Mouse (Mus musculus): ENCODE measurements around the gene Omt2a.
"Not testable (repeated sequence)": the region's sequence is repeated elsewhere in the genome, so short reads cannot be mapped to it uniquely, and the experiment has no call there.

Omt2a gene

DNA sequence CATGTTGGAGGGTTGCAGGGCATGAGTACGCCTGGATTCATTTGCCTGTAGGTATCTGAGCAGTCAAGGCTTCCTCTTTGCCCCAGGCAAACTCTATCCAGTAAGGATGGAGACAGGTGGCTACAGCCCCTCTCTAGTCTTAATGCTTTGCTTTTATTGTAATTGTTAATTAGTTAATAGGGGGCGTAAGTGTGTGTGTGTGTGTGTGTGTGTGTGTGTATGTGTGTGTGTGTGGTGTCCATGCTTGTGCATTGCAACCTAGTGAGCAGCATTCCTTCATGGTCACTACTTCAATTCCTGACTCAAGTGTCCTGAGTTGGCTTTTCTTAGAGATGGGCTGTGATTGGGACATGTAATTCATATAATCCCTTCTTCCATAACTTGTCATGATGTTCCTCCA, at the start of gene Omt2a:
Gene Omt2a, minus strand, starts transcription at position 101 of the 400 bp plus-strand sequence.
- no peak for DNase-seq (ENCODE audit: extremely low read depth, low read depth, low spot score)

DNA sequence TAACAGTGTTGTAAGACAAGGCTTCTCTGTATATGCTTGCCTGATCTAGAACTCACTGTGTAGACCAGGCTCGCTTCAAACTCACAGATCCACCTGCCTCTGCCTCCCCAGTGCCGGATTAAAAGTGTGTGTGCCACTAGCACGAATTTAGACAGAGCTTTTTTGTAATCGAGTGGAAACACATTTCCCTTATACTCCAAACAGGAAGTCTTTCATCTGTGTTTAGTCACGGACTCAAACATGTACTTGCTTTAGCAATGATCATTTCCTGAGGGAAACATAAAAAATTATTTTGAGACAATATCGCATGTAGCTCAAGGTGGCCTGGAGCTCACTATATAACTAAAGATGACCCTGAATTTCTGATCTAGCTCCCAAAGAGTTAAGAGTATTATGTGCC, 48.8 kb upstream of the Omt2a start:
- DNase-seq (ENCODE audit: extremely low read depth, low read depth, low spot score): no peak

DNA sequence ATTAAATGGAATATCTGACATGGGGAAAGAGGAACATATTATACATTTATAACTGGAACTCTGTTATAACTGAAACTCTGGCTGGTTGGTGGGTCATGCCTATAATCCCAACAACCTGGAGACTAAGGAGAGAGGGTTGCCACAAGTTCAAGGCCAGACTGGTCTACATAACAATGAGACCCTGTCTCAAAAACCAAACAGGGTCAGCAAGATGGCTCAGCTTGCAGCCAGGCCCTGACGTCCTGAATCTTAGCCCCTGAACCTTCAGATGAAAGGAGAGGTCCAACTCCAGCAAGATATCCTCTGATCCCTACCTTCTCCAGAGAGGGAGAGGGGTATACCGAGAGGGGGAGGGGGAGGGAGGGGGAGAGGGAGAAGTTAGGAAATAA, 45.9 kb upstream of the Omt2a start:
- no peak for DNase-seq (ENCODE audit: extremely low read depth, low read depth, low spot score)

DNA sequence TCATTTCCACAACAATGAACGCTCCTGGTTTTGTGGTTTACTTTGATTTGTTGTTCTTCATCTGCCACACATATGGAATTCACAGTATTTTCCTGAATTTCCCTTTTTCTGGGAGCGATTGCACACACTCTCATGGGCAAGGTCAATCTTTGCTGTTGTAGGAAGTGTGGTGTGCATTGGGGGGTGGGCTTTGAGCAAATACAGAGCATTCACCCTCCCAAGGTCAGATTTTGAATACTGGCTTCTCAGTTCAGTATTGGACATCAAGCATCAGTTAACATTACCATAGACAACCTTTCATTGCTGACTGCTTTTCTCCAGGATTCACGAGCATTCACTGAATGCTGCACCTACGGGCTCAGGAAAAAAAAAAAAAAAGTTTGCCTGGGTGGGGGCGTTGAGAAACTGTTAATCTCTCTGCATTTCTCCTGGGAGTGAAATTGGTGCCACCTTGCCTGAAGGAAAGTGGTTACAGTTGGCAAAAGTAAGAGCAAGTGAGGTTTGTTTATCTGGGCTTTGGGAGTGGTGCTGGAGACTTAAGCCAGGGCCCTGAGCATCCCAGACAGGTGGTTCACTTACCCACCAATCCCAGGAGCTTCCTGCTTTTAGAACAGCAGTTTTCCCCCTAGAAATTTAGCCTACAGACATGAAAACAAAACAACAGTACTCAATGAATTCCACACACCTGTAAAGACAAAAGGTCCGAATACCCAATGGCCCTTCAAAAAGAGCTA, 45.3 kb upstream of the Omt2a start:
- no peak for DNase-seq (ENCODE audit: extremely low read depth, low read depth, low spot score)

DNA sequence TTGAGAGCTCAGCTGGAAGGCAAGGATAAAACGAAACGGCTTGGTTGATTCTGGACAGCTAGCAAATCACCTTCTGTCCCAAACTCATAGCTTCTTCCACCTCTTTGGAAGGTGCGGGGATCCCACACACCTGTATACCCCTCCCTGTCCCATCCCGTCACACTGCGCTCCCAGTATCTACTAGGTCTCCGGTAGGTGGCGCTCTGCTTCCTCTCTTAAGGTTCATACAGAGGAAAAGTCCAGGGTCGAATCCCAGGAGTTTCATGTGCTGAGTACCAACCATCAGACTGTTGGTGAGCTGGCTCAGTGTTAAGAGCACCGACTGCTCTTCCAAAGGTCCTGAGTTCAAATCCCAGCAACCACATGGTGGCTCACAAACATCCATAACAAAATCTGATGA, 43.5 kb upstream of the Omt2a start:
- DNase-seq (ENCODE audit: extremely low read depth, low read depth, low spot score): no peak

DNA sequence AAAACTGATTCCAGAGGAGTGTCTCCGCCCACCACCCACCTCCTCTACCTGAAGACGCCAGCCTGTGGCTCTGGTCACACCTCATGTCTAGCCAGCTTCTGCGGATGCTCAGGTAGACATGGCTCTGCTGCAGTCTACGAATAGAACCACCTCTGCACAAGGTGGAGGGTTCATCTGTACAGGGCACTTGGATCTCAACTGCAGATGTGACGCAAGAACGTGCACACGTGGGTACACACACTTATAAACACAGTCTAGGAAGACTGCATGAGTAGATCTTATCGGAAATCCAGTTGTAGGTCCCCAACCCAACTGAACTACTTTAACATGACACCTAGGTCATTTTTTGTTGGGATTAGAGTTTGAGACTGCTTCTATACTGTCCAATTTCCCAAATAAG, 41.0 kb upstream of the Omt2a start, which contains the start of gene Gsta2:
Gene Gsta2, minus strand, starts transcription at position 178 of the 400 bp plus-strand sequence.
- no peak for DNase-seq (ENCODE audit: extremely low read depth, low read depth, low spot score)

DNA sequence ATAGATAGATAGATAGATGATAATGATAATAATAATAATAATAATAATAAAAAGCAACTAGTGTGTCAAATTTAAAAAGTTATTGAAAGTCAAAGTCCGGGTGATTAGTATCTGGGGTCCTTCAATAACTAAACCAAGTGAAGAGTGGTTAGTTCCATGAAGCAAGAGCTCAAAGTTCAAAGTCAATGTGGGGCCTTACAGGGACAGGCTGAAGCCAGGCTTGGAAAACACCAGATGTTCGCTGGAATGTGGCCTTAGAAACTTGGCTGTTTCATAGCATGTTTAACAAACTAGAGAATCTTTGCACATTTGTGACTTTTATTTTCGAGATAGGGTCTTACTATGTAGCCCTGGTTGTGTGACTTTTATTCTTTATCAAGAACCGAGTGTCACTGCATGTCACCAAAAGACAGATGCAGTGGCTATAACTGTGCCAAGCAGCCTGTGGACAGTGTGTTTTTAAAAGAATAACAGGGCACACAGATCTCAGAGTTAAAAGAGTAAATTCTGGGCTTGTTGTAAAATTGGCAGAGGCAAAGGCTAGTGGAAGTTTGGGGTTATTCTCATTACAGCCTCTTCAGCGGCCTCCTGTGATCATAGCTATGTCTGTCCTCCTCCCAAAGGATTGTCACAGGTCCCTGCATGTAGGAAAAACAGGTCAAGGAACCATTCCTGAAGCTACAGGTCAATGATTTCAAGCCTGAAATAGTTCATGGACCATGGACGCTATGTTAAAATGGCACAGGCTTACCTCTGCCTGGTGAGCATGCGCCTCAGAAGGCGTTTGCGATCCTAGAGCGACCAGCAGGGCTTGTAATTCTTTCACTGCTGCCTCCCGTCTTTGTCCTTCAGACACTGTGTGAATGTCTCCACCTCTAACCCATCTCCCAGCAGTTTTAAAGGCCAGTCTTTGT, 40.3 kb upstream of the Omt2a start:
- DNase-seq (ENCODE audit: extremely low read depth, low read depth, low spot score): no peak

DNA sequence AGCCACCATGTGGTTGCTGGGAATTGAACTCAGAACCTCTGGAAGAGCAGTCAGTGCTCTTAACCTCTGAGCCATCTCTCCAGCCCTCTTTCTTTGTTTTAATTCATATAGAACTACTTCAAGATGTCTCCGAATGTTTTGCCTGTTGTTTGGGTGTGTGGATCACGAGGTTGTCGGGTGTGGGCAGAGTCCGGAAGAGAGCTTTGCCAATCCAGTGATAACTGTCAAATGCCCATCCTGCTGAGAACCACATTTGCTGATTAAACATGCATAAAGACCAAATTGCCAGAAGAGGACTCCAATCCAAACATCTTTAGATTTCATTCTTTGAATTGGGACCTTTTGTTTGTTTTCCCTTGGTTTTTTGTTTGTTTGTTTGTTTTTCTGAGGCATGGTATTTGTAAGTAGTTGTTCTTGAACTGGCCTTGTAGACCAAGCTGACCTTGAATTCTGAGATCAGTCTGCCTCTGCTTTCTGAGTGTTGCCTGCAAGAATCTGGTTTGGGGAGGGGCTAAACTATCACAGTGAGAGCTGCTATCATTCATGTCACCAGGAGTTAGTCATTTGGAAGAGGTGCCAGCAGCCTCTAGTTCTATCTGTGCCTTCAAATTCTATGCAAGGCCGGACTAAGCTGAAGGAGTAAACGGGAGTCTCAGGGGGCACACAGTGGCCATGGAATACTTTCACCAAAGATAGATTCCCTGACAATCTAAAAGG, 37.1 kb upstream of the Omt2a start:
- no peak for DNase-seq (ENCODE audit: extremely low read depth, low read depth, low spot score)

DNA sequence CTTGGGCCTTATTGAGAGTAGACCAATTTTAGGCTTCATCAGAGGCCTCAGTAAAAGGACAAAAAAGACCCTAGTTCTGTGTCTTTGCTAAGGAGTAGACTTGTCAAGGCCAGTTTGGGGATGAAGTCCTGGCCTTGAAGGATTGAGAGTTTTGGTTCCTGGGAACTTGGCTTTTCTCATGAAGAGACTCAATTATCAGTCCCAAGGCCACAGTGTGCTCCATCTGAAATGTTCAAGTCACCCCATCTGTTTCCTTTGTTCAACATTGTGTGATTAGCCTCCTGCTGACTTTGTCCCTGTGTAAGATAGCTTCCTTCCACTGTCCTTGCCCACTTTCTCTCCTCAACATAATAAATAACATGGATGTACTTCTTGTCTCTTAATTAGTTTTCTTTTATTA, 35.4 kb upstream of the Omt2a start:
- DNase-seq (ENCODE audit: extremely low read depth, low read depth, low spot score): not testable (repeated sequence)

DNA sequence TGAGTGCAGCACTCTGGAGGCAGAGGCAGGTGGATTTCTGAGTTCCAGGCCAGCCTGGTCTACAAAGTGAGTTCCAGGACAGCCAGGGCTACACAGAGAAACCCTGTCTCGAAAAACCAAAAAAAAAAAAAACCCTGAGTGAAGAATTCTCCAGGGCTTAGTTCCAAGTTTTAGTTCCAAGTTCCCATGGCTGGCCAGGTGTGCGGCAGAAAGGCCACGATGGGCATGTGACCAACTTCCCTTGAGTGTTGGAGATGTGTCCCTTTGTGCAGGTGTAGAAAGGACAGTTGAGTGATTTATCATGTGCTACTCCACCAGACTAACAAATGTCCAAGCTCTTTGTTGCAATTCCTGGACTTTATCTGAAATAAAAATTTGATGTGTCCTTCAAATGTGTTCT, 34.5 kb upstream of the Omt2a start:
- not testable (repeated sequence) for DNase-seq (ENCODE audit: extremely low read depth, low read depth, low spot score)

DNA sequence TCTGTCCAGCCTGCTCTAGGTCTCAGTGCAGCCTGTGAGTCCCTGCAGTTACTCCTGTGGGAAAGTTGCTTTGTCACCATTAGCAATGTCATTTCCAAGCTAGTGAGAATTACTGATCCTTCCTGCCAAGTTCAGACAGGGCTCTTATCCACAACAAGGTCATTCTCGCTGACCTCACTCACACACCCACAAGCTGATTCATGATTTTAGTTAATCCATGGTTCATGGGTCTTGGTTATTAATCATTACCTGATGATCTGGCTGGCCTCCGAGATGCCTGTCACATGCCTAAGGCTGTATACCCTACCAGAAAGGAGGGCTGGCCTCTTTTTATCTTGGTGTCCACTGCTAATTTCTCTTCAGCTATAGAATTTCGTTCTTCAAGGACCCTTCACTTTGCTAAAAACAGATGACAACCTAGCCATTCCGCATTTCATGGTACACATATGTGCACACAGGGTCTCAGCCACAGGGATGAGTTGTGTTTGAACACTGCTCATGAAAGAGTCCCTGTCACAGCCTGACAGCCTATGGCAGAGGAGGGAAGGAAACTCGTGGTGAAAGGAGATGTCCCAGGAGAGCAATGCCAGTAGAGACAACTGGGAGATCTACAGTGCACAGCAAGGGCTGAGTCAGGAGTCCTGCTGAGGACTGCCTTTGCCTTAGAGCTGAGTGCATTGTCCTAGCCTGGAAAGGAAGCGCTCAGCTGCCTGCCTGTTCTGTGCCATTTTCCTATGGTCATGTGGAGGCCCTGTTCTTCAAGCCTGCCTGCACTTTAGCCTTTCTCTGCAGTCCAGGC, 33.8 kb upstream of the Omt2a start:
- not testable (repeated sequence) for DNase-seq (ENCODE audit: extremely low read depth, low read depth, low spot score)

DNA sequence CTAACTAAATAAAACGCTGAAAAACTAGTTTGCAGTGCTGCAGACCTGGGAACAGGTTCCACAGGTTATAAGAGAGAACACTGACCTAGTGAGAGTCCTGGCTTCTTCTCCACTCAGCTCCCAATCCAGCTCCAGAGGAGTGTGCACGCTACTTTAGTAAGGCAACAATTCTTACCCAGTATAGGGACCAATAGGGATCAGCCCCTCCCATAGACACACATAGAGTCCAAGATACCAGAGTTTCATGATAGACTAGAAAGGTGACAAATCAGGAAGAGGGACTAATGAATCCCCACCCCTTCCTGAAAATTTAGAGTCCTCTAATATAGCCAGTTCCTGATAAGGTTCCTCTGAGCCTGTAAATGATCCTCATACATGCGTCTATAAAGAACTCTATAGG, 32.4 kb upstream of the Omt2a start:
- peak; percentile 10 for DNase-seq (ENCODE audit: extremely low read depth, low read depth, low spot score)

DNA sequence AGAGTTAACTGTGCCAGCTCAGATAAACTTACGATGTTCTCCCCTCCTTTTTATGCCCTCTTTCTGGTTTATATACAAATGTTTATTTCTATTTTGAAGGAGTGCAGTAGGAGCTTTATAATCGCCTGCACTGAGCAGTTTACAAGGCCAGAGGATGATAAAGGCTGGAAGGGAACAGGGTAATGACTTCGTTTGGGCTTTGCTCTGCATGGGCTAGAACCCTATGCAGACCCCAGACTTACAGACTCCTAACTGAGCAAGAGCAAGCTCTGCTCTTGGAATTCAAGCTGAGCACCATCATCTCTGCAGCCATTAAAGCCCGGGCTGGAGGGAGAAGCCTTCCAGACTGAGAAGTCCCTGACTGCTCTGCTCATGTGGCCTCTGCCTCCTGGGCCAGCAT, 30.6 kb upstream of the Omt2a start:
- not testable (repeated sequence) for DNase-seq (ENCODE audit: extremely low read depth, low read depth, low spot score)

DNA sequence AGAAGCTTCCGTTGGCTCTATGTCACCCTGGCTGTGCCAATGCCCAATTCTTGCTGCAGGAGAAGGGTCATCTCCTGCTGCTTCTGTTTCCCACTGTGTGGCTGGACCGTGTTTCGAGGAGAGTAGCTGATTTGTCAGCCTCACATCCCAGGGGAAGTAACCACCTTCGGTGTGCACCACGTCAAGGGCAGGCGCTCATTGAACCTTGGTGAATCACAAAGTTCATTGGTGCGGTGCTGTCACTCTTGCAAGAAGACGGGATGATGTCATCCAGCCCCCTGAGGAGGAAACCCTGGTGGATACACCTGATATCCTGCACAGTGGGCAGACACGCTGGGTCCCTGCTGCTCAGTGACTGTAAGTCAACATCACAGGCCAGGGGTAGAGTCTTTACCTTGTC, 28.5 kb upstream of the Omt2a start:
- DNase-seq (ENCODE audit: extremely low read depth, low read depth, low spot score): not testable (repeated sequence)

DNA sequence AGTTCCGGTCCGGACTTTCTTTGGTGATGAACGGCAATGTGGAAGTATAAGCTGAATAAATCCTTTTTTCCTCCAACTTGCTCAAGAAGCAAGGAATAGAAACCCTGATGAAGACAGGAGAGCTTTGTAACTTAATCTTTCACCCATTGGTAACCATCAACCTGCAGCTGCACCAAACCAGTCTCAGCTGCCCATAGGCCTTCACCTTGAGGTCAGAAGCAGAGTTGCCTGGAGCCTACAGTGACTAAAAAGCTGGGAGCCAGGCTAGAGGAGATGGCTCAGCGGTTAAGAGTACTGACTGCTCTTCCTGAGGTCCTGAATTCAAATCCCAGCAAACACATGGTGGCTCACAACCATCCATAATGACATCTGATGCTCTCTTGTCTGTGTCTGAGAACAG, 27.9 kb upstream of the Omt2a start:
- DNase-seq (ENCODE audit: extremely low read depth, low read depth, low spot score): not testable (repeated sequence)

DNA sequence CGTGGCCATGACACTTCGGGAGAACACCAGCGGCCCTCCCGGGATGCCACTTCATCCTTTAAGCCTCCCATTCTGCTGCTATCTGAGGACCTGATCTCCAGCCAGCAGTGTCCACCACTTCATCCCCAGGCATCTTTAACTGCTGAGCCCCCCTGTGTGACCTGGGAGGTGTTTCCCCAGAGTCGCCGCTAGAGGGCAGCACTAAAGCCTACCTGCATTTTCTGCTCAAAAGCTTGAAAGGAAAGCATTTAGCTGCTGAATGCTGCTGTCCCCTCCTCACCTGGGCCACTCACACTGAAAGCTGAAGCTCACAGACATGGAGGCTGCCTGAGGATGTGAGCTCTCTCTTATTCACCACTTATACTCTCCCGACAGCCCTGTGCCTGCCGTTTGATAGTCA, 25.7 kb upstream of the Omt2a start:
- not testable (repeated sequence) for DNase-seq (ENCODE audit: extremely low read depth, low read depth, low spot score)

DNA sequence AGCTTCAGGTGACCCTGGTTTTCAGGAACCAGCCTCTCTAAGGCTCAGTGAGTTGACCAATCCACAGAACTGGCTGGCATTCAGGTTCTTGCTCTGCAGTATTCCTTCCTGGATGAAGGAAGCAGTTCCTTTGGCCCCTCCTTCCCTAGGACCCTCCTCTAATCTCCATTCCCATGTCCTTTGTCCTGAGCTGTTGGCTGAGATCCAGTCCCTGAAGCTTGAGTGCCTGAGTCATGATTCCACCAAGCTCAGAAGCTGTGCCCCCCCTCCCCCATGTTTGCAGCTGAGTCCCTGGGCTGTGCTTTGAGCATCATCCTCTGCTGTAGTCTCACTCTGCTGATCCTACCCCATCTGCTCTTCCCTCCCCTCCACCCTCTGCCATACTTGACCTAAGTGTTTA, 22.5 kb upstream of the Omt2a start:
- not testable (repeated sequence) for DNase-seq (ENCODE audit: extremely low read depth, low read depth, low spot score)

DNA sequence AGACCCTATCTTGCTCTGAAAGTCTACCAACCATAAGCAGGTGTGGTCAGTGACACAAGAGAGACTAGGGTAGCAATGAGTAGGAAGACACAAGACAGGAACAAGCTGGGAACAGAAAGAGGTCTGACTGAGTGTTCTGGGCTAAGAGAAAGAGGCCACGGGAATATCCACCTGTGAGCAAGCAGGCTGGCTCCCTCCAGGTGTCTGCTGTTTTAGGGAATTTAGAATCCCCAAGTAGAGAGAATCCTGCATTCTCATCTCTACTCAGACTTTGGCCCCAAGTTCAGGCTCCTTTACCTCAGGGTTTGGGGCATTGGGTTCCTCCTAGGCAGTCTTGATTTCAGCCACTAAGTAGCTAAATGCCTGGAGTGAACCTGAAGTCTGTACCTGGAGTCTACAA, 12.7 kb upstream of the Omt2a start, which contains the start of gene Omt2b:
Gene Omt2b, plus strand, starts transcription at position 301 of the 400 bp plus-strand sequence.
- DNase-seq (ENCODE audit: extremely low read depth, low read depth, low spot score): not testable (repeated sequence)

DNA sequence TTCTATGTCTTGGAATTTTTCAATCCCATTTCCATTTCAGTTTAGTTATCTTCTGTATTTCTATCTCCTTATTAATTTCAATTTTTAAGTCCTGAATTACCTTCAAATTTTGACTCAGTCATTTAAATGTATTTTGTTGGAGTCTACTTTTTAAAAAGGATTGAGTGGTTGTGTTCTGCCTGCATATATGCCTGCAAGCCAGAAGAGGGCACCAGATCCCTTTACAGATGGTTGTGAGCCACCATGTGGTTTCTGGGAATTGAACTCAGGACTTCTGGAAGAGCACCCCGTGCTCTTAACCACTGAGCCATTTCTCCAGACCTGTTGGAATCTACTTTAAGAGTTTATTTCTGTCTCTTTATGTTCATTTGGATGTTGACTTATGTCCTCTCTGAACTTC, 4.9 kb upstream of the Omt2a start:
- DNase-seq (ENCODE audit: extremely low read depth, low read depth, low spot score): no peak

DNA sequence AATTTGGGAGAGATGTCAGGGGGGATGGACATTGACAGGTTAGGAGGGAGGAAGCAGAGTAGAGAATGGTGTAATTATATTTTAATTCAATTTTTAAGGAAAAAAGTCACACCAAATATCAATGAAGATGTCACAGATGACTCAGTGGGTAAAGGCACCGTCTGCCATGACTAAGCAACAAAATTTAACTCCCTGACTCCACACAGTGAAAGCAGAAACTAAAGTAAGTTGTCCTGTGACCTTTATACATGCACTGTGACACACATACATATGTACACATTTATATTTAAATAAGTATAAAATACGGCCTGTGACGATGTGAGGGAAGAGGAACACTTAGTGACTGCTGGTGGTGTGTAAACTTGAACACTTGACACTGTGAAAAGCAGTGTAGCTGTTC, 6.5 kb downstream of the Omt2a start:
- not testable (repeated sequence) for DNase-seq (ENCODE audit: extremely low read depth, low read depth, low spot score)
